Mouse (Mus musculus): ENCODE results near the gene Doc2b.

- TF ChIP-seq CTCF (IDR thresholded peaks at IDR 0.05; ENCODE audit: low read depth) (no peak), EP300 (IDR thresholded peaks at IDR 0.05; ENCODE audit: low read depth) (no peak)
Measured at GRCm38 (mm10) chr11:75722339-75722738, 73.5 kb downstream of the Doc2b start.

Data from liver, postnatal 0 days (tissue).